Mouse (Mus musculus) C2C12 (cell line): ENCODE results near the gene Gm5799. TPM values are rescaled to one million over a fixed set of nuclear protein-coding genes. Genes with fewer than 3 reads are reported as not detected.
"Not testable (repeated sequence)": the region's sequence is repeated elsewhere in the genome, so short reads cannot be mapped to it uniquely, and the experiment has no call there.

Experiments
- H3K27me3 ChIP-seq: one replicate; pipeline ENCODE4 v1.6.1; 2011; ENCODE audit not compliant: control insufficient read depth, insufficient read depth, insufficient read length
- H3K36me3 ChIP-seq: one replicate; pipeline ENCODE4 v1.6.1; 2011; ENCODE audit not compliant: control insufficient read depth, insufficient read depth
- H3K4me3 ChIP-seq: one replicate; pipeline ENCODE4 v1.5.1; 2011; ENCODE audit warnings: mild to moderate bottlenecking, control low read depth; ENCODE audit not compliant: poor library complexity, insufficient read depth, severe bottlenecking
- H3K79me2 ChIP-seq: one replicate; pipeline ENCODE4 v1.6.1; 2011; ENCODE audit not compliant: control insufficient read depth, insufficient read depth
- H3K79me3 ChIP-seq: one replicate; pipeline ENCODE4 v1.6.1; 2011; ENCODE audit warnings: low read depth, control low read depth
- H3ac ChIP-seq: one replicate; pipeline ENCODE3; 2011; ENCODE audit warnings: low read depth; ENCODE audit not compliant: control insufficient read depth, insufficient read length
- long read RNA-seq, 2 experiments: library from polyadenylated mRNA; unstranded; transcript quantifications; one replicate each; pipeline ENCODE4 v2.0.0; 2019 to 2020
- polyA plus RNA-seq: library from polyadenylated mRNA; unstranded; fragments of >200 nt; fragmentation: generic; extraction: Trizol; gene quantifications from one replicate; pipeline ENCODE4 v1.2.1, GENCODE M21; 2012; ENCODE audit warnings: missing spikeins

Gene Gm5799
- polyA plus RNA-seq: 0.07 TPM
- long read RNA-seq, experiment 1: 0 reads
- long read RNA-seq, experiment 2: 0 reads

- not testable (repeated sequence) for H3K36me3 ChIP-seq, H3ac ChIP-seq, H3K79me3 ChIP-seq, H3K27me3 ChIP-seq, H3K79me2 ChIP-seq, H3K4me3 ChIP-seq
These were observed at the start of gene Gm5799 for GRCm38 (mm10) chr14:43543276-43543675. TSS of gene Gm5799 (plus strand) at chr14:43543576.

- H3K79me3 ChIP-seq, H3ac ChIP-seq, H3K27me3 ChIP-seq, H3K4me3 ChIP-seq, H3K36me3 ChIP-seq, H3K79me2 ChIP-seq: not testable (repeated sequence)
These were observed 12.0 kb upstream of the Gm5799 start for GRCm38 (mm10) chr14:43531052-43532010.

- H3K79me2 ChIP-seq, H3K27me3 ChIP-seq, H3K79me3 ChIP-seq, H3K36me3 ChIP-seq, H3K4me3 ChIP-seq, H3ac ChIP-seq: not testable (repeated sequence)
These were observed 11.4 kb upstream of the Gm5799 start for GRCm38 (mm10) chr14:43532011-43532383.

GRCm38 (mm10) chr14:43532387-43532786 lies 11.0 kb upstream of the Gm5799 start:
- not testable (repeated sequence) for H3K4me3 ChIP-seq, H3K27me3 ChIP-seq, H3K36me3 ChIP-seq, H3K79me2 ChIP-seq, H3ac ChIP-seq, H3K79me3 ChIP-seq

GRCm38 (mm10) chr14:43538144-43538543 lies 5.2 kb upstream of the Gm5799 start:
- not testable (repeated sequence) for H3K27me3 ChIP-seq, H3K4me3 ChIP-seq, H3K79me2 ChIP-seq, H3K79me3 ChIP-seq, H3K36me3 ChIP-seq, H3ac ChIP-seq

- H3ac ChIP-seq, H3K79me3 ChIP-seq, H3K36me3 ChIP-seq, H3K4me3 ChIP-seq, H3K79me2 ChIP-seq, H3K27me3 ChIP-seq: not testable (repeated sequence)
These were observed 2.9 kb downstream of the Gm5799 start for GRCm38 (mm10) chr14:43546281-43546680.

GRCm38 (mm10) chr14:43552271-43552670 lies 8.9 kb downstream of the Gm5799 start:
- H3ac ChIP-seq, H3K4me3 ChIP-seq, H3K79me3 ChIP-seq, H3K79me2 ChIP-seq, H3K36me3 ChIP-seq, H3K27me3 ChIP-seq: not testable (repeated sequence)

- H3K79me3 ChIP-seq, H3K79me2 ChIP-seq, H3ac ChIP-seq, H3K36me3 ChIP-seq, H3K27me3 ChIP-seq, H3K4me3 ChIP-seq: not testable (repeated sequence)
These were observed 34.6 kb downstream of the Gm5799 start for GRCm38 (mm10) chr14:43577969-43578368.

GRCm38 (mm10) chr14:43579046-43579445 lies 35.7 kb downstream of the Gm5799 start, which contains the start of gene Gm17654:
TSS of gene Gm17654 (minus strand) at chr14:43579146.
- H3ac ChIP-seq, H3K79me3 ChIP-seq, H3K4me3 ChIP-seq, H3K79me2 ChIP-seq, H3K27me3 ChIP-seq, H3K36me3 ChIP-seq: not testable (repeated sequence)

Other genes starting within 250 kb of the Gm5799 start
- gene Gm8127, start 249.7 kb upstream of the Gm5799 start, polyA plus RNA-seq: not detected
- not detected for gene 1700001F09Rik, start 195.8 kb upstream of the Gm5799 start, polyA plus RNA-seq
- gene Gm8138, start 127.2 kb upstream of the Gm5799 start, polyA plus RNA-seq: not detected
- not detected for gene Gm17654, start 35.6 kb downstream of the Gm5799 start, polyA plus RNA-seq
- gene Gm10375, start 64.4 kb downstream of the Gm5799 start, polyA plus RNA-seq: not detected
- gene Gm8165, start 133.6 kb downstream of the Gm5799 start, polyA plus RNA-seq: not detected
- gene Gm7324, start 154.3 kb downstream of the Gm5799 start, polyA plus RNA-seq: 0.74 TPM
- not detected for gene Gm16506, start 183.9 kb downstream of the Gm5799 start, polyA plus RNA-seq
- 0.11 TPM for gene Gm6526, start 204.3 kb downstream of the Gm5799 start, polyA plus RNA-seq
- gene Gm8180, start 241.2 kb downstream of the Gm5799 start, polyA plus RNA-seq: not detected